Mouse (Mus musculus) limb, embryonic 10.5 days (tissue): ENCODE data around the gene Nupr1. TPM values are rescaled to one million over a fixed set of nuclear protein-coding genes. Genes with fewer than 3 reads are reported as not detected.

Source experiments
- DNase-seq: peaks from one replicate; pipeline ENCODE4 v3.0.0-alpha.2; 2017; ENCODE audit warnings: low spot score
- H3K27ac ChIP-seq: fragments of 300-500 bp; sonication (generic); 2 replicates; pipeline ENCODE4 v1.5.1; 2016; ENCODE audit warnings: mild to moderate bottlenecking
- H3K27me3 ChIP-seq: fragments of 300-500 bp; sonication (generic); 2 replicates; pipeline ENCODE4 v1.6.1; 2016; ENCODE audit warnings: low read depth, mild to moderate bottlenecking; ENCODE audit not compliant: poor library complexity, severe bottlenecking
- H3K36me3 ChIP-seq: fragments of 300-500 bp; sonication (generic); 2 replicates; pipeline ENCODE4 v1.6.1; 2016; ENCODE audit warnings: mild to moderate bottlenecking, moderate library complexity
- H3K4me1 ChIP-seq: fragments of 300-500 bp; sonication (generic); 2 replicates; pipeline ENCODE4 v1.6.1; 2016
- H3K4me3 ChIP-seq: fragments of 300-500 bp; sonication (generic); 2 replicates; pipeline ENCODE4 v1.5.1; 2016; ENCODE audit warnings: mild to moderate bottlenecking, moderate library complexity
- H3K9me3 ChIP-seq: fragments of 300-500 bp; sonication (generic); replicated peaks from 2 replicates; pipeline ENCODE4 v1.6.1; 2016; ENCODE audit warnings: mild to moderate bottlenecking
- WGBS: fragments of 180-500 bp; shearing (Covaris S2); methylation state at CpG from one replicate; pipeline ENCODE4 v1.1.7; 2016; 5-methylcytosine and 5-hydroxymethylcytosine counted together
- polyA plus RNA-seq: library from polyadenylated mRNA; unstranded; fragments of >200 nt; fragmentation: Nextera tagmentation; extraction: Ambion mirVana; gene quantifications from 2 replicates; pipeline ENCODE4 v1.2.1, GENCODE M21; 2016

Gene Nupr1
- polyA plus RNA-seq, 1 experiment from 2014 or later = 0.45 TPM

DNA sequence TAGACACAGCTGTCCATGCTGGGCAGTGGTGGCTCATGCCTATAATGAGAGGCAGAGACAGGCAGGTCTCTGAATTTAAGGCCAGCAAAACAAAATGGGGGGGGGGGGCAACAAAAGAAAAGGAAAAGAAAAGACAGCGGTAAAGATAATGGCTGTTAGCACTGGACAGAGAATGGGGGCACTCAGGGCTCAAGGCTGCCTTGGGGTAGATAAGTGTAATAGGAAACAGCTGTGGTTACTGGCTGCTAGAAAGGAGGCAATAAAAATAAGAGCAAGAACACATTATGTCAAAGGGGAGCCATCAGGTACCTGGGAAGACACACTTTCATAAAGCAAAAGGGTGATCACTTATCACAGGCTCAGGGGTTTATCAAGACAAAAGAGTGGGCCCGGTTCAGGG, 1.8 kb upstream of the Nupr1 start:
- Histone ChIP-seq H3K27me3 (no peaks in the 10 kb centered on the region), H3K36me3 (no peaks in the 10 kb centered on the region), H3K4me1 (peaks cover 32% of the 10 kb centered on the region), H3K27ac (no peak overlapping the region; the same call in 1 of the 2 replicates), H3K9me3 (no peaks in the 10 kb centered on the region), H3K4me3 (no peak overlapping the region)
- 59% methylated on average over 2 of the region's 2 CpGs for WGBS
- no peak for DNase-seq

DNA sequence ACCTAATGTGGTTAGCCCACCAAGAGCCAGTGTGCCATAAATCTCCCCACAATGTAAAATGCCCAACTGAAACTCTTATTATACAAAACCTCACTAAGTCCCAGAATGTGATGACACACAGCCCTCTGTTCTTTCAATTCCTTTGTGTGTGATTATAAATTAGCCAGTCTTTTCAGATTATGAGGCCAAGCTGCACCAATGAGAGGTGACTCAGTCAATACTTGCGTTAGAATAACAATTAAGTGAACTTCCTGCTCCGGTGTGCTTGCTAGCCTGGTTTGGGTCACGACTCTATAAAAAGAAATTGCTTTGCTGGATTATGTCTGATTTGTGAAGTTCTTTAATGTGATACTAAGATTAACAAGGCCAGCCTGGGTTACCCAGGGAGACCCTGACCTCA, 746 bp downstream of the Nupr1 start:
- no peaks in the 10 kb centered on the region for H3K36me3 ChIP-seq
- no peak for DNase-seq
- WGBS = 65% methylated on average over 3 of the region's 3 CpGs
- peaks cover 32% of the 10 kb centered on the region for H3K4me1 ChIP-seq
- H3K27ac ChIP-seq = no peak overlapping the region
- H3K27me3 ChIP-seq = no peaks in the 10 kb centered on the region
- no peak overlapping the region for H3K4me3 ChIP-seq
- H3K9me3 ChIP-seq = no peaks in the 10 kb centered on the region

DNA sequence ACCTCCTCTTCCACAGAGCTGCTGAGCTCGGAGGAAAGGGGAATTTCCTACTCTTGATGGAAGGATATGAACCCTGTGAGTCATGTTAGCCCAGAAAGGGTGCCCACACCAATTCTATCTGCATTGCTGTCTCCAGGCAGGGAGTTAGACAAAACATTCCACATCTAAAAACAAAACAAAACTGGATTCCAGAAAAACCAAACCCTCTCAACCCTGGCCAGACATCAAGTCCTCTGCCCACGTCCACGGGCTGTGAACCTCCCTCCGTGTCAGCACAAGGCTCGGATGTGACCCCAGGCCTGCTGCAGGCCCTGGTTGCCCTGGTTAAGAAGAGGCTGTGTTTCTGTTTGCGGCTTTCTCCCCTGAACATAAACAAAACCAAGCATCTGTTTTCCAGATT, 2.5 kb downstream of the Nupr1 start:
- H3K27me3 ChIP-seq = no peaks in the 10 kb centered on the region
- 58% methylated on average over 6 of the region's 6 CpGs for WGBS

DNA sequence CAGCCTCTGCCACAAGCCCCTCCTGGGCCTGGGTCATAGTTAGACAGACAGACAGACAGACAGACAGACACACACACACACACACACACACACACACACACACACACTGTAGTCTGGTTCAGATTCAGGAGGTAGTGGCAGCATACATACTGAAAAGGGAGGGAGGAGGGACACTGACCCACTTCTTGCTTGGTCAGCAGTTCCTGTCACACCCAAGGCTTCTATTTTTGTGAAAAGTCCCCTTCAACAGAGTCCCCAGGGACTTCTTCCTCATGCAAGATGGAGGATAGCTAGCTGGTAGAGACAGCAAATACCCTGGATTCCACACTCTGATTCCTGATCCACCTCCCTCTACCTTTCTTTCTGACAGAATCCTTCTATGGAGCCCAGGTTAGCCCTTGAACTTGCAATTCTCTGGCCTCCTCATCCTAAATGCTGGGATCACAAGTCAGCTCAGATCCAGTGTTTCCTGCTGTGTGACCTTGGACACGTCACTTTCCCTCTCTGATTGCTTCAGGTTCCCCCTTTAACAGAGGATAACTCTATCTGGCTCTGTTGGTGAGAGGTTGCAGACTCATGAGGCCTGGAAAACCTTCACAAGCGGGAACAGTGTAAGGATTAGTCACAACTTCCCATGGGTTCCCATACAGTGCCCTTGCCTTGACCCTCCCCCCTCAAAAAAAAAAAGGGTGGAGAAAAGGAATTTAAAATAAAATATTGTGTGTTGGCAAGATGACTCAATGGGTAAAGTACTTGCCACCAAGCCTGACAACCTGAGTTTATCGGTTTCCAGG, 4.7 kb downstream of the Nupr1 start:
- no peaks in the 10 kb centered on the region for H3K27me3 ChIP-seq
- H3K27ac ChIP-seq = peak overlapping the region; percentile 19
- no peaks in the 10 kb centered on the region for H3K36me3 ChIP-seq
- no peak for DNase-seq
- 85% methylated on average over 3 of the region's 3 CpGs for WGBS
- H3K4me1 ChIP-seq = peaks cover 8% of the 10 kb centered on the region
- H3K4me3 ChIP-seq = no peak overlapping the region
- no peaks in the 10 kb centered on the region for H3K9me3 ChIP-seq

More for the DNA sequence above, 2.5 kb downstream of the Nupr1 start:
- Histone ChIP-seq H3K4me3 (no peak overlapping the region), H3K4me1 (peaks cover 18% of the 10 kb centered on the region), H3K9me3 (no peaks in the 10 kb centered on the region), H3K36me3 (no peaks in the 10 kb centered on the region), H3K27ac (peak overlapping the region; percentile 14; the same call in 1 of the 2 replicates)
- no peak for DNase-seq

DNA sequence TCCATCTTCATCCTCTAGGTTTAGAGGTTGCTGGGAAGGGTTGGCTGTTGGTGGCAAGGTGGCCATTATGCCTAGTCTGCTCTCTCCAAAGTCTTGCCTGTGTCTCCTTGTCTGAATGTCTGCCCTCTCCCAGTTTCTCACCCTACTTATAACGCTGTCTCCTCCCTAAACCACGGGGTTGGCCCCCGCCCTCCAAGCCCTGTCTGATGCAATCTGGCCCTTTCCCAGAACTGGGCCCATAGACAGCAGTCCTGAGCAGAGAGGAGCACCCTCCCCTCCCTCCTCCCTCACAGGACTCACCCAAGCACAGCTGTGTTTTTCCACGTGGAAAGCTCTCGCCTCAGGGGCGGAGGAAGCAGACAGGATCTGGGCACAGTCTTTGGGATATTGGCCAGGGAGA, 5.3 kb downstream of the Nupr1 start:
- Histone ChIP-seq H3K9me3 (no peaks in the 10 kb centered on the region), H3K4me3 (no peak overlapping the region), H3K4me1 (peaks cover 8% of the 10 kb centered on the region), H3K27me3 (no peaks in the 10 kb centered on the region), H3K27ac (peak overlapping the region; percentile 19), H3K36me3 (no peaks in the 10 kb centered on the region)
- no peak for DNase-seq
- WGBS = 61% methylated on average over 6 of the region's 6 CpGs

DNA sequence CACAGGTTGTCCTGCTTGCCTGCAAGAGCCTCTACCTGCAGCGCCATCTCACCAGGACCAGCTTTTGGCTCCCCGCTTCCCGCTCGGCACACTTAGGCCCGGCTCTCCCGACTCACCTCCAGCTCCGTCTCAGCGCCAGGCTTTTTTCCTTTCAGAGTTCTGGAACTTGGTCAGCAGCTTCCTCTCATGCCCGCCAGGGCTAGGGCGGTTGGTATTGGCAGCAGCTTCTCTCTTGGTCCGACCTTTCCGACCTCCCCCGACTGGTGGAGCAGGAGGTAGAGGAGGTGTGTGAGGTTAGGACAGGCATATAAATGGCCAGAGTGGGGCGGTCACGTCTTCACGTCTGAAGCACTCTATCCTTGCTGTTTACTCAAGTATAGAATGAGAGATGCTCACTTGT, 5.9 kb downstream of the Nupr1 start:
- no peaks in the 10 kb centered on the region for H3K36me3 ChIP-seq
- no peak for DNase-seq
- no peak overlapping the region for H3K27ac ChIP-seq
- H3K27me3 ChIP-seq = no peaks in the 10 kb centered on the region
- no peaks in the 10 kb centered on the region for H3K9me3 ChIP-seq
- no peak overlapping the region for H3K4me3 ChIP-seq
- peaks cover 8% of the 10 kb centered on the region for H3K4me1 ChIP-seq
- WGBS = 71% methylated on average over 16 of the region's 16 CpGs

DNA sequence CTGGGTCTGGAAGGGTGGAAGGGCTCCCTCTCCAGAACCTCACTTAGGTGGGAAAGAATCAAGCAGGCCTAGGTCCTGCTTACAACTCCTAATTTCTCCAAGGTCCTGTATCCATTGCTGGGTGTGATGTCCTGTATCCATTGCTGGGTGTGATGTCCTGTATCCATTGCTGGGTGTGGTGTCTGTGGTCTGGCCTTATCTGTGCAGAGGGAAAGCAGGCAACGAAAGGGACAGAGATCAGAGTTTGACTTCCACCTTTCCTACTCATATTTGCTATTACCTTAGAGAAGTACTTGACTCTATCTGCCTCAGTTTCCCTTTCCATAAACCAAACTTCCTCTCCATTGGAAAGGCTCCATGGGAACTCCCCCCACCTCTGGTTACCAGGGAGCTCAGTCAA, 7.3 kb downstream of the Nupr1 start:
- 83% methylated on average over 1 of the region's 1 CpGs for WGBS
- no peaks in the 10 kb centered on the region for H3K27me3 ChIP-seq
- no peak overlapping the region for H3K4me3 ChIP-seq
- no peak overlapping the region for H3K27ac ChIP-seq
- peaks cover 6% of the 10 kb centered on the region for H3K4me1 ChIP-seq
- no peaks in the 10 kb centered on the region for H3K9me3 ChIP-seq
- no peaks in the 10 kb centered on the region for H3K36me3 ChIP-seq
- no peak for DNase-seq

DNA sequence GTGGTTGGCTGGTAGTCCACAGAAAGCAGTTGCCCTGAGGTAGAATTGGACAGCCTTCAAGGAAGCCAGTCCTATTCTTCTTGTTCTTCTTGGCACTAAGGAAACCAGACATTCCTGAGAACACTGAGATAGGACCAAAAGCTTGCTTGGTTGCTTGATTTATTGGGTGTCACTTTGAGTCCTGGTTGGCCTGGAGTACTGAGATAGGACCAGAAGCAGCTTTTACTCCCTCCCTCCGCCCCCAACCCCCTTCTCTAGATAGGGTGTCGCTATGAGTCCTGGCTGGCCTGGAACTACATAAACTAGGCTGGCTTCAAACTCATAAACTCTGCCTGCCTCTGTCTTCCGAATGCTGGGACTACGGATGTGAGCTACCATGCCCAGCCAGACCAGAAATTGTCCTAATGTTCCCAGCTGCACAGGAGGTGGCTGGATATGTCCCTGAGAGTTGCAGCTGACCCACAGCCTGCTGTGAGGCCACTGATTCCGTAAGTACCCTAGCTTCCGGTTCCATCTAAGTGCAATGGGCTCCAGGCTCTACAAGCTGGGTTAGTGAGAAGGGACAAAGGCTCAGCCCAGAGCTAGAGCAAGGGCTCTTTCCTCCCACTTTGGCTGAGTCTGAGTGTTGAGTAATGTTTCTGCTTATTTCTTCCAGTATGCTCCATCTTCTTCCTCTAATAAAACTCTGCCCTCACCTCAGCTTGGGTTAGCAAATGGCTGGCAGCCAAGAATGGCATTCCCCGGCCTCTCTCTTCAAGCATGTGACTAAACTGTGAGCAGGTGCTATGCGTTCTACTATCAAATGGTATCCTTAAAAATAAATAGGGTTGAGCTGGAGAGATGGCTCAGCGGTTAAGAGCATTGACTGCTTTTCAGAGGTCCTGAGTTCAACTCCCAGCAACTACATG, 9.0 kb downstream of the Nupr1 start:
- H3K36me3 ChIP-seq = no peaks in the 10 kb centered on the region
- H3K4me1 ChIP-seq = 0 out of 2 replicates have a peak, but pooled peaks cover 2% of the 10 kb centered on the region
- no peaks in the 10 kb centered on the region for H3K9me3 ChIP-seq
- no peak overlapping the region for H3K4me3 ChIP-seq
- no peak overlapping the region; the same call in 1 of the 2 replicates for H3K27ac ChIP-seq
- no peaks in the 10 kb centered on the region for H3K27me3 ChIP-seq
- WGBS = 83% methylated on average over 9 of the region's 9 CpGs
- DNase-seq = no peak

DNA sequence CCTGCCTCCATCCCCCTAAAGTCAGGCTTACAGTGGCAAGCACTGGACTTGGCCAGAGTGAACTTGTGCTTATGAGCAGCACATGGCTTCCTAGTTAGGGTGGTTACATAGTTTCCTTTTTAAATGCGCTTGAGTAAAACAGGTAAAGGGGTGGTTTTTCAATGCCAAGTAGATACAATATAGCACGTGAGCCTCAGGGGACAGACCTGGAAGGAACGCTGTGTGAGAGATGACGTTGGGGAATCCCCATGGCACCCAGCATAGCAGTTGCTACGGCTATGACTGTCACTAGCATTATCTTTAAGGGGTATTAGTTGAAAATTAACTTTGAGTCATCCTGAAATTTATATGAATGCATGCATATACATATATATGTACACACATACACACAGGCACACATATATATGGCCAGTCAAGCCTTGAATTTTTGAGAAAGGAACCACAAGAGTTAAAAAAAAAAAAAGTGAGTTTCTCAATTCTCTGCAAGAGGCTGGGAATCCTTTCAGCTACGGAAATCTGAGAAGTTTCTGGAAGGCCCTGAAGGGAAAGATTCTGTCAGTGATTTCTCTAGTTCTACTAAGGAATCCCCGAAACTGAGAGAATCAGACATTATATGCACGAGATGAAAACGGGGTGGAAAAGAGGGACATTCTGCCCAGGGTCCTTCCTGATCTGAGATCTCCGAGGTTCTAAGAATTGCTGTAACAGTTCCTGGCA, 10.9 kb downstream of the Nupr1 start:
- Histone ChIP-seq H3K27ac (no peak overlapping the region), H3K27me3 (no peaks in the 10 kb centered on the region), H3K36me3 (no peaks in the 10 kb centered on the region), H3K4me1 (0 out of 2 replicates have a peak, but pooled peaks cover under 1% of the 10 kb centered on the region), H3K4me3 (no peak overlapping the region), H3K9me3 (no peaks in the 10 kb centered on the region)
- DNase-seq = no peak
- WGBS = 86% methylated on average over 10 of the region's 10 CpGs

DNA sequence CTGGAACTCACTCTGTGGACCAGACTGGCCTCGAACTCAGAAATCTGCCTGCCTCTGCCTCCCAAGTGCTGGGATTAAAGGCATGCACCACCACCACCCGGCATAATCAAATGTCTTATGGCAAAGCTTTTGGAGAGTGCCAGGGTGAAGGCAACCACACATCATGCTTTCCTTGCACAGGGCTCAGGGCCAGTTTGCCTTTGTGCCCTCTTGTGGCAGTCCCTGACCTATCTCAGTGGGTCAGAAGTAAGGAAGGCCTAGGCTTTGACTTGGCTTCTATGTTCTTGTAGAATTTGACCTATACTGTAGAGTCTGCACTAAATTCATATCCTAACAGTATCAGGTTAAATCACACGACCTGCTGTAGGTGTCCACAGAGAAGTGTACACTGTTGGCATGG, 14.0 kb downstream of the Nupr1 start:
- WGBS = 81% methylated on average over 3 of the region's 3 CpGs
- DNase-seq = no peak
- H3K4me1 ChIP-seq = no peaks in the 10 kb centered on the region
- H3K9me3 ChIP-seq = no peaks in the 10 kb centered on the region
- H3K36me3 ChIP-seq = no peaks in the 10 kb centered on the region
- H3K27me3 ChIP-seq = no peaks in the 10 kb centered on the region
- H3K27ac ChIP-seq = no peak overlapping the region
- no peak overlapping the region for H3K4me3 ChIP-seq

DNA sequence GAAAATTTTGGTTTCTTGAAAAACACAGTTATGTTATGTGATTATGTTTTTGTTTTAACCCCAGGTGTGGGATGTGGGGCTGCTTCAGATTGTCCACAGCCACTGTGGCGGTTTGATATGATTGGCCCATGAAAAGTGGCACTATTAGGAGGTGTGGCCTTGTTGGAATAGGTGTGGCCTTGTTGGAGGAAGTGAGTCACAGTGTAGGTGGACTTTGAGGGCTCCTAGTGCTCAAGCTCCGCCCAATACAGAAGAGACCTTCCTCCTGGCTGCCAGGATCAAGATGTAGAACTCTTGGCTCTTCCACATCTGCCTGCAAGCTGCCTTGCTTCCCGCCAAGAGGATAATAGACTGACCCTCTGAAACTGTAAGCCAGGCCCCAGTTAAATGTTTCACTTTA, 17.9 kb downstream of the Nupr1 start:
- Histone ChIP-seq H3K27ac (no peak overlapping the region), H3K27me3 (no peaks in the 10 kb centered on the region), H3K9me3 (no peaks in the 10 kb centered on the region), H3K36me3 (no peaks in the 10 kb centered on the region), H3K4me1 (no peaks in the 10 kb centered on the region), H3K4me3 (no peak overlapping the region)
- DNase-seq = no peak
- 79% methylated on average over 3 of the region's 3 CpGs for WGBS

DNA sequence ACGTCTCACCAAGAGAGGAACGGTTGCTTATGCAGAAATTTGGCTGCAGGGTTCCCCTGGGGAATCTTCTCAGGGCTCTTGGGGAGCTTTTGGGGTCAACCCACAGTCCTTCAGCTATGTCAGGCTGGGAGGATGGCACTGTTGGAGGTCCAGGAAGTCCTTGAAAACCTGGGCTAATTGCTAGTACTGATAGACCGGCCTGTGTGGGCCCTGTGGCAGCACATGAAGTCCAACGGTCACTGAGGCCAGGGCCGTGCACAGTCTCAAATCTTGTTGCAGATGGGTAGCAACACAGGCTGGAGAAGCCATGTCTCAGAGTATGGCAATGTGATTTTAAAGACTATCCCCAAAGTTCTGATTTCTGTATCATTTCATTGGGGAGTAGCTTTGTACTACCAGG, 22.9 kb downstream of the Nupr1 start:
- no peaks in the 10 kb centered on the region for H3K9me3 ChIP-seq
- no peak overlapping the region for H3K4me3 ChIP-seq
- WGBS = 90% methylated on average over 5 of the region's 5 CpGs
- H3K27ac ChIP-seq = no peak overlapping the region
- no peaks in the 10 kb centered on the region for H3K4me1 ChIP-seq
- no peaks in the 10 kb centered on the region for H3K36me3 ChIP-seq
- H3K27me3 ChIP-seq = no peaks in the 10 kb centered on the region
- no peak for DNase-seq
